Mouse (Mus musculus): ENCODE data around the gene Gm6096.

Gene Gm6096

GRCm38 (mm10) chr7:34234610-34235561 lies 16.0 kb upstream of the Gm6096 start:
- no peak for DNase-seq (ENCODE audit: low spot score)

GRCm38 (mm10) chr7:34235602-34236001 lies 15.2 kb upstream of the Gm6096 start:
- DNase-seq (ENCODE audit: low spot score) = no peak

- no peak for DNase-seq (ENCODE audit: low spot score)
Observed at GRCm38 (mm10) chr7:34238086-34238485, 12.8 kb upstream of the Gm6096 start.

GRCm38 (mm10) chr7:34242176-34242575 lies 8.7 kb upstream of the Gm6096 start:
- no peak for DNase-seq (ENCODE audit: low spot score)

GRCm38 (mm10) chr7:34246870-34247499 lies 3.9 kb upstream of the Gm6096 start:
- no peak for DNase-seq (ENCODE audit: low spot score)

GRCm38 (mm10) chr7:34252030-34252429 lies 1.2 kb downstream of the Gm6096 start:
- DNase-seq (ENCODE audit: low spot score) = peak; percentile 49

- DNase-seq (ENCODE audit: low spot score) = no peak
Observed at GRCm38 (mm10) chr7:34255137-34255536, 4.3 kb downstream of the Gm6096 start.

- DNase-seq (ENCODE audit: low spot score) = no peak
Observed at GRCm38 (mm10) chr7:34255916-34256315, 5.1 kb downstream of the Gm6096 start.

GRCm38 (mm10) chr7:34257279-34257678 lies 6.4 kb downstream of the Gm6096 start:
- no peak for DNase-seq (ENCODE audit: low spot score)

GRCm38 (mm10) chr7:34258407-34258806 lies 7.6 kb downstream of the Gm6096 start:
- DNase-seq (ENCODE audit: low spot score) = no peak

GRCm38 (mm10) chr7:34263437-34263836 lies 12.6 kb downstream of the Gm6096 start:
- no peak for DNase-seq (ENCODE audit: low spot score)

GRCm38 (mm10) chr7:34265876-34266346 lies 15.1 kb downstream of the Gm6096 start:
- peak; percentile 57 for DNase-seq (ENCODE audit: low spot score)

- no peak for DNase-seq (ENCODE audit: low spot score)
Observed at GRCm38 (mm10) chr7:34266421-34266820, 15.6 kb downstream of the Gm6096 start.

GRCm38 (mm10) chr7:34268463-34268862 lies 17.6 kb downstream of the Gm6096 start:
- DNase-seq (ENCODE audit: low spot score) = no peak

- DNase-seq (ENCODE audit: low spot score) = no peak
Observed at GRCm38 (mm10) chr7:34272465-34272864, 21.6 kb downstream of the Gm6096 start.

- DNase-seq (ENCODE audit: low spot score) = no peak
Observed at GRCm38 (mm10) chr7:34276066-34276465, 25.2 kb downstream of the Gm6096 start.

- no peak for DNase-seq (ENCODE audit: low spot score)
Observed at GRCm38 (mm10) chr7:34277656-34278055, 26.8 kb downstream of the Gm6096 start.

GRCm38 (mm10) chr7:34290450-34291151 lies 39.8 kb downstream of the Gm6096 start:
- no peak for DNase-seq (ENCODE audit: low spot score)

GRCm38 (mm10) chr7:34291265-34291664 lies 40.4 kb downstream of the Gm6096 start:
- DNase-seq (ENCODE audit: low spot score) = no peak

- DNase-seq (ENCODE audit: low spot score) = no peak
Observed at GRCm38 (mm10) chr7:34292633-34293032, 41.8 kb downstream of the Gm6096 start.

- DNase-seq (ENCODE audit: low spot score) = no peak
Observed at GRCm38 (mm10) chr7:34296124-34296523, 45.3 kb downstream of the Gm6096 start.

GRCm38 (mm10) chr7:34298818-34299217 lies 48.0 kb downstream of the Gm6096 start:
- DNase-seq (ENCODE audit: low spot score) = no peak

Measured in MN1 (cell line).